In genomic region chr13:90545816-90546215, GRCm38 (mm10) we compare ENCODE assay signal across 25 mouse cellular contexts.
"Had no signal": no experiment of that assay in that cellular context is flagged by ENCODE, and none has a peak within 500 bp of the region (broad histone marks: within the 10 kb centered on the region; RNA-seq: fewer than 3 reads in every experiment).

No protein-coding gene starts in this region.

- H3K27me3 ChIP-seq: heart, embryonic 13.5 days; heart, embryonic 15.5 days; hindbrain, embryonic 13.5 days; hindbrain, embryonic 15.5 days; kidney, embryonic 15.5 days; limb, embryonic 13.5 days; limb, embryonic 15.5 days; liver, embryonic 12.5 days had no signal

- H3K27ac ChIP-seq: heart, embryonic 13.5 days; heart, embryonic 15.5 days; hindbrain, embryonic 13.5 days; hindbrain, embryonic 15.5 days; hindbrain, postnatal 0 days; kidney, embryonic 15.5 days; kidney, postnatal 0 days; layer of hippocampus, adult 2 months; limb, embryonic 13.5 days; limb, embryonic 15.5 days; liver, embryonic 12.5 days; liver, embryonic 14.5 days had no signal

- H3K4me3 ChIP-seq: heart, embryonic 13.5 days; heart, embryonic 15.5 days; hindbrain, embryonic 13.5 days; hindbrain, embryonic 15.5 days; kidney, embryonic 15.5 days; layer of hippocampus, adult 2 months; limb, embryonic 13.5 days; limb, embryonic 15.5 days; liver, embryonic 12.5 days had no signal

- H3K36me3 ChIP-seq: heart, embryonic 13.5 days; heart, embryonic 15.5 days; hindbrain, embryonic 13.5 days; hindbrain, embryonic 15.5 days; kidney, embryonic 15.5 days; limb, embryonic 13.5 days; limb, embryonic 15.5 days; liver, embryonic 12.5 days had no signal

- DNase-seq: gastrocnemius, postnatal 14 days; gastrocnemius, postnatal 36 days; heart, adult 18-20 months; heart, postnatal 14 days; heart, postnatal 36 days; kidney, adult 11 months; kidney, adult 9 months; kidney, postnatal 14 days; kidney, postnatal 36 days; layer of hippocampus, postnatal 36 days; left cerebral cortex, postnatal 4 days had no signal

- ATAC-seq: hindbrain, postnatal 0 days; intestine, embryonic 16.5 days; liver, embryonic 12.5 days had no signal

- H3K4me2 ChIP-seq: heart, embryonic 11.5 days; heart, embryonic 13.5 days; heart, embryonic 15.5 days; hindbrain, embryonic 13.5 days; hindbrain, embryonic 15.5 days; kidney, embryonic 15.5 days; limb, embryonic 13.5 days; limb, embryonic 15.5 days; liver, embryonic 12.5 days had no signal

- H3K9ac ChIP-seq: heart, embryonic 13.5 days; heart, embryonic 15.5 days; hindbrain, embryonic 13.5 days; hindbrain, embryonic 15.5 days; kidney, embryonic 15.5 days; limb, embryonic 13.5 days; limb, embryonic 15.5 days; liver, embryonic 12.5 days; liver, embryonic 14.5 days had no signal

- H3K9me3 ChIP-seq: heart, embryonic 13.5 days; heart, embryonic 15.5 days; hindbrain, embryonic 13.5 days; hindbrain, embryonic 15.5 days; kidney, embryonic 15.5 days; limb, embryonic 13.5 days; limb, embryonic 15.5 days; liver, embryonic 12.5 days had no signal

- H3K4me1 ChIP-seq: heart, embryonic 13.5 days; heart, embryonic 15.5 days; hindbrain, embryonic 13.5 days; hindbrain, embryonic 15.5 days; kidney, embryonic 15.5 days; limb, embryonic 15.5 days; liver, embryonic 12.5 days had no signal
